In the genomic region with DNA sequence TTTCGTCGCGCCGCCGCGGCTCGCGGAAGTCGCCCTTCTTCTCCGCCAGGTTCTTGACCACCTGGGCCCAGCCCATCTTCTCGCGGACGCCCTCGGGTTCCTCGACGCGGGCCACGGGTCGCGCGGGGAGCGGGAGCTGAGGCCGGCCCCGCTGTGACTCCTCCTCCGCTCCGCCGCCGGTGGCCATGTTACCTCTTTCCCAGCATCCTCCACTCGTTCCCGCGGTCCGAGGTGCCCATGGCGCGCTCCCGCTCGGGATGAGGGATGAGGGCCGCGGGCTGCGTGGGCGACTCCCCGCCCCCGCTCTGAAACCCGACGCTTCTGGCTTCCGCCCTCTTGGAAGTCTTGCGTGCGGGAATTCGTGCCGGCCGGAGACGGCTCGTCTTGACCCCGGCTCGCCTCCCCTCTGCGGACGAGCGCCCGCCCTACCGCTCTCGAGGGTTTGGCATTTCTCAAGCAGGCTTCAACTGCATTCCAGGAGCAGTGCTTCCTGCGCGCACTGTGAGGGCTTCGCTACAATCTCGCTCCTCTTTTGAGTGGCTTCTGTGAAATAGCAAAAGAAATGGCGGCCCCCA, we compare ENCODE assay signal across 9 mouse cellular contexts. TPM values are rescaled to one million over a fixed set of nuclear protein-coding genes. Genes with fewer than 3 reads are reported as not detected.
DNase-seq lines count a peak whose midpoint lies in the region; ATAC-seq lines count a peak whose summit lies in the region.
"Had no signal": no experiment of that assay in that cellular context is flagged by ENCODE, and none has a peak within 500 bp of the region (broad histone marks: within the 10 kb centered on the region; RNA-seq: fewer than 3 reads in every experiment).

A gene (minus strand): TSS at position 437 of the 575 bp plus-strand sequence.

- peak within 1 kb of the TSS; percentile 99 for H3K9ac ChIP-seq in intestine, embryonic 14.5 days (ENCODE audit: low read length)

- peaks cover 32% of the 10 kb centered on the region for H3K4me1 ChIP-seq in intestine, embryonic 14.5 days (replicated peaks; ENCODE audit: control insufficient read depth, insufficient read depth, low read length)

- H3K27ac ChIP-seq in intestine, embryonic 14.5 days (ENCODE audit: low read depth) = peak within 1 kb of the TSS; percentile 98
- no peak within 1 kb of the TSS for H3K27ac ChIP-seq in macrophage

- intact Hi-C loops in gastrocnemius, postnatal 36 days (cut with DNase I) = no loop called here

- under 1% methylated on average over 65 of the region's 65 CpGs for WGBS in intestine, embryonic 14.5 days
- WGBS in macrophage (ENCODE audit: missing documents) = under 1% methylated on average over 47 of the region's 65 CpGs

- H3K79me2 ChIP-seq in macrophage (ENCODE audit: inconsistent target) = no peaks in the 10 kb centered on the region

- H3K9me3 ChIP-seq in intestine, embryonic 14.5 days (ENCODE audit: control insufficient read depth, low read length) = peaks cover 8% of the 10 kb centered on the region; the same call in 1 of the 2 replicates

- peak within 1 kb of the TSS; percentile 92 for H3K4me2 ChIP-seq in intestine, embryonic 14.5 days (ENCODE audit: low read length)

- H3K4me3 ChIP-seq in intestine, embryonic 14.5 days (ENCODE audit: low read depth, low read length) = peak within 1 kb of the TSS; percentile 96
- peak within 1 kb of the TSS; percentile 10; the same call in 1 of the 2 replicates for H3K4me3 ChIP-seq in macrophage (ENCODE audit: inconsistent target)
- H3K4me3 ChIP-seq: myocyte had no signal

- peak; percentile 94 for DNase-seq in adrenal gland, postnatal 14 days
- DNase-seq in embryo, embryonic 9.5 days (ENCODE audit: extremely low spot score) = peak; percentile 93
- DNase-seq in gastrocnemius, postnatal 36 days = peak; percentile 69 to 74
- DNase-seq in intestine, embryonic 14.5 days (ENCODE audit: low spot score) = peak; percentile 93
- peak; percentile 63 to 85 for DNase-seq in left cerebral cortex, adult 9 months (ENCODE audit: low spot score in 2 of 2)
- DNase-seq in right cerebral cortex, adult 18-20 months = peak; percentile 87
- peak; percentile 77 for DNase-seq in urinary bladder, adult 2 months (ENCODE audit: low spot score)

- H3K27me3 ChIP-seq in intestine, embryonic 14.5 days (replicated peaks; ENCODE audit: control insufficient read depth, insufficient read depth, low read length) = no peaks in the 10 kb centered on the region

- H3K36me3 ChIP-seq in intestine, embryonic 14.5 days (ENCODE audit: control insufficient read depth, insufficient read depth, low read length) = no peaks in the 10 kb centered on the region
- H3K36me3 ChIP-seq in macrophage (ENCODE audit: inconsistent target) = no peaks in the 10 kb centered on the region

- ATAC-seq in intestine, embryonic 14.5 days (replicated peaks; ENCODE audit: low FRiP score, low TSS enrichment, low read depth) = peak; percentile 85

RNA-seq across cellular contexts. Expression of the gene that starts here (rescaled TPM):
- 8.3 and 9.9 TPM in 2 replicates for total RNA-seq in adrenal gland, postnatal 14 days (2021)
- total RNA-seq in gastrocnemius, postnatal 36 days (2021) = 1 to 10 TPM in 1 of 2 experiments, under 1 TPM in 1; 0.84 to 2.1 TPM
- 38.2 and 39.1 TPM in 2 replicates for polyA plus RNA-seq in intestine, embryonic 14.5 days (2014; fragmentation: Nextera tagmentation; extraction: Ambion mirVana)
- 1 to 10 TPM in 5 of 26 experiments, under 1 TPM in 15, not detected in 6; 0.12 to 2.5 (median 0.69) TPM for total RNA-seq in macrophage (2018; cell fraction: chromatin; rRNA removed)
- 1 to 10 TPM in 6 of 26 experiments, under 1 TPM in 20; 0.14 to 1.2 (median 0.72) TPM for total RNA-seq in macrophage (2018; cell fraction: cytosol; rRNA removed)
- total RNA-seq in macrophage (2018; cell fraction: nucleus; rRNA removed) = 1 to 10 TPM in 10 of 26 experiments, under 1 TPM in 14, not detected in 2; 0.24 to 2.5 (median 0.77) TPM
- 0.60 to 1.1 TPM (median 0.98 TPM) in 3 replicates for polyA plus RNA-seq in macrophage (2018)
- 8.7 and 9.7 TPM in 2 replicates for polyA plus RNA-seq in urinary bladder, adult 2 months (2012; rRNA removed)
- polyA plus RNA-seq: myocyte had no signal
